Mouse (Mus musculus) T-helper 17 cell (primary cell): ENCODE data around the gene Gtdc1.

Experiments used
- in situ Hi-C, 2 experiments: fragments of 300-600 bp; cut with MboI, MseI; formaldehyde crosslinking; loops; 1 replicate in 1 of 2; 2 replicates in 1 of 2; pipeline ENCODE4 v1.15.1; 2025; ENCODE audit warnings: high pct_unique_total_duplicates in 2 of 2

The Gtdc1 gene

DNA sequence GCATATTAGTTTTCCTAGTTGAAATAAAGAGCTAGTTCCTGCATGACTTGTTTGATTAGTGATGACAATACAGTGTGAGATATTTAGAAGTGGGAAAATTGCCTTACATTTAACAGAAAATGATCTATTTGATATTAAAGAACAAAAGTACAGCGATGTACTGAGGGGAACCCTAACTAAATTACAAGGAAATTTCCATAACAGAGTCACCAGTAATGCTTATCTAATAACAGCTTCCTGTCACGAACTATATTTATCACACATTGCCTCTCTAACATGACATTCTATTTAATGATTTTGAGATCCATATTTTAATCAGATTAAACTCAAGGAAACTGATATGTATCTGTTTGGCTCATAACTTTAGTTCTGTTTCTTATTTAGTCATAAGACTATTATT, 126.1 kb downstream of the Gtdc1 start:
- in situ Hi-C loops = no loop called here

DNA sequence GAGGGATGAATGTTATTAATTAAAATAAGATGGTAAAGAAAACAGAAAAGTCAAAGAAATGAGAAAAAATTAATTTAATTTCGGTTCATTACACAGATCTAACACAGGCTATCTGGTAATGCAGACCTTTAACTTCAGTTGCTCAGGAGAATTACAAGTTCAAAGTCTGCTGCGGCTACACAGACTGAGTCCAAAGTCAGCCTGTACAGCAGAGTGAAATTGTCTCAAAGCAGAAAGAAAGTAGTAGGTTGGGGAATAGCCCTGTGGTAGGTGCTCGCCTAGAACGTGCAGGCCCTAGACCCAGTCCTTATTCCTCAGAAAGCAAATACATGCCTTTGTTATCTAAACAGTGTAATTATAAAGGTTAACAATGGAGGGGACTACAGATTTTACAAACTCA, 135.6 kb downstream of the Gtdc1 start:
- in situ Hi-C loops = no loop called here

- in situ Hi-C loops = no loop called here
These were observed 136.3 kb downstream of the Gtdc1 start for GRCm38 (mm10) chr2:44791134-44791533.

GRCm38 (mm10) chr2:44782746-44783145, 144.7 kb downstream of the Gtdc1 start:
- in situ Hi-C loops = no loop called here

DNA sequence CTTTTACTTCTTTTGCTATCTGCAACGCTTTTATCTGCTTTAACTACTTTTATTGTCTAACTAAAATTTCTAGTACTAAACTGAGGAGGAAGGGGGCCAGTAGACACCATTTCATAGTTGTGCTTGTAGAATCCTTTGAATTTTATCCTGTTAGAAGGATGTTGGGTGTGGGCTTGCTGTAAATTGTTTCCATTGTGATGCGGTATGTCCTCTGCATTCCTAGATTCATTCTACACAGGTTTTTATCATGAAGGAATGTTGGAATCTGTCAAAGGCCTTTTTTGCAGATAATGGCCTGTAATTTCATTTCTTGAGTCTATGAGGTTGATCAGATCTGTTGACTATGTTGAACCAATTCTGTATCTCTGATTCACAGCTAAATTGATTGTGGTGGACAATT, 146.5 kb downstream of the Gtdc1 start:
- in situ Hi-C loops = no loop called here

DNA sequence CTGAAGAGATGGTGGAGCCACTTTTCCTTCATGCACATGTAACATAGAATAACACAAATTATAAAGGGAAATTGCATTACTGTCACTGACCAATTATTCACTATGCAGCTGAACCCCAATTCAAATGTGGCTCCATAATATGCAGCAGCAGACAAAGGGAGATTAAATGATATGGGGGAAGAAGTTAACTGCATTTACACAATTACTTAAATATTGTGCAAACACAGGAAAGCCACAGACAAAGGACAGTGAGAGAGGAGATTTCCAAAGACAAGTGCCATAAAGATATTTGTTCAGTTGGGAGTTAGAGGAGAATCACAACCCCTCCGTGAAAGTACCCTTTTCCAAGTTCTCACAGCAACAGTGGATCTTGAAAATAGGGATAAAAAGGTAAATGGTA, 163.6 kb downstream of the Gtdc1 start:
- in situ Hi-C loops = no loop called here

DNA sequence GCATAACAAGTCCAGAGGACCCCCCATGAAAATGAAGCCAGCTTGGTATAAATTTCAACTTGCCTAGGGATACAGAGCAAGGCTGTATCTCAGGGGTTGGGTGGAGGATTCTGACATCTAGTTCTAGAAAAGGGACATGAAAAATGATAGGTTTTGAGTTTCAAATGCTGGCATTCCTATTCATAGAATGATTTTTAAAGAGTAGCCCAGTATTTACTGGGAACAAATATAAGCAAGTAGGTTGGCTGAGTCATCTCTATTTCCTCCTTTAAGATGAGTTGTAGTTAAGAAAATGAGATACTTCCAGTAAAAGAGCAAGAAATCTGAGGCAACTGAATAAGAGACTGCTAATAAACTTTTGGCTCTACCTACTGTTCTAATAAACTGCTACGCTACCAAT, 190.8 kb downstream of the Gtdc1 start:
- in situ Hi-C loops = loop anchor here in 1 of 2 experiments (5.0 to 25.0 kb wide), 2 partner anchors 91 to 1101 kb away; no protein-coding TSS in a partner anchor

- in situ Hi-C loops = no loop called here
These were observed 206.0 kb downstream of the Gtdc1 start for GRCm38 (mm10) chr2:44721461-44721860.

- in situ Hi-C loops = no loop called here
These were observed 221.4 kb downstream of the Gtdc1 start for GRCm38 (mm10) chr2:44705883-44706615.

DNA sequence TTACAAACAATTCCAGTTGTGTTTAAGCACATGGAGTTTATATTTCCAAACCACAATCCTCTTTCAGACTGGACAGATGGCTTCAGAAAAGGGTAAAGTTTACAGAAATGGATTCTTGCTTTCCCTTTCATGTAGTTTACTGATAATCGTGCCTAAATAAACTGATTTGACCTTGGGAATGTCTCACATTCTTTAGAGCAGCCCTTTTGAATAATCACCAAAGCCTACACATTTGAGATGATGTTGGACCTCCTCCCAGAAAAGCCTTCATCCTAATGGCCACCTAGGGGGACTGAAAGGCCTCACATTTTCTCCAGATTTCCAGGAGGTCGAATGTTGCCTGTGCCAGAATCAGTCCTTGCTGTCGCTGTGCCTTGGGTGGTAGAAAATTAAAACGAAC, 227.2 kb downstream of the Gtdc1 start:
- in situ Hi-C loops = no loop called here

GRCm38 (mm10) chr2:44696441-44696840, 231.0 kb downstream of the Gtdc1 start:
- in situ Hi-C loops = no loop called here

DNA sequence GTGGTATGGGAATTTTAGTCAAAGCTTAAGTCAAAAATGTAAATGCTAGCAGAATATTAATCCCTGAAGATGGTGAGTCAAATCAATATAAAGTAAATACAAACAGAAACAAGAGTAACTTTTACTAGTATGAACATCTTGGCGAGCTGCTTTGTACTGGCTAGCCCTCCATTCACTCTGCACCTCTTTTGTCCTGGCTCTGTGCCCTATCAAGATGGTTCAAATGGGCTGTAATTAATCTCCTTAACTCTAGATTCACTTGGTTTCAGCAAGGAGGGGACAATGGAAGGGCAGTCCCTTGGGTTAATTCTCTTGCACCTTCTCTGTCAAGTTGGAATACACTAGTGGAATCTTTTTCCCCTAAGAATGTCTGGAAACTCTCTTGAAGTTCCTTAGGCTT, 233.6 kb downstream of the Gtdc1 start:
- in situ Hi-C loops = no loop called here

DNA sequence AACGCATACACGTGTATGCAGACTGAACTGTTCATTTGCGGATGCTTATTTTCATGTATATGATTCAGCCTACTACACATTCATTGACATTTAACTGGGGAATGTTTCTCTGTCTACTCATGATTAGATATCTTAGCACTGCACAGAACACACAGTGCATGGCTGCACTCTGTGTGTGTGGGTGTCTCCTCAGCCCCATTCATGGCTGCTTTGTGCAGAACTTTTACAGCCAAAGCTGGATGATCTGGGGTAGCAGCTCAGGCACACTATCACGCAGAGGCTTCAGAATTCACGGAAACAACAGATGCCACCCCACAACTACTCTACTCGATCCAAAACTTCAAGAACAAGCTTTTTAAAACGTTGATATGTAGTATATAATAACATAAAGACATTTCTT, 263.4 kb downstream of the Gtdc1 start:
- in situ Hi-C loops = loop anchor here in 1 of 2 experiments (25.0 kb wide), 1 partner anchor 977 kb away; no protein-coding TSS in a partner anchor

DNA sequence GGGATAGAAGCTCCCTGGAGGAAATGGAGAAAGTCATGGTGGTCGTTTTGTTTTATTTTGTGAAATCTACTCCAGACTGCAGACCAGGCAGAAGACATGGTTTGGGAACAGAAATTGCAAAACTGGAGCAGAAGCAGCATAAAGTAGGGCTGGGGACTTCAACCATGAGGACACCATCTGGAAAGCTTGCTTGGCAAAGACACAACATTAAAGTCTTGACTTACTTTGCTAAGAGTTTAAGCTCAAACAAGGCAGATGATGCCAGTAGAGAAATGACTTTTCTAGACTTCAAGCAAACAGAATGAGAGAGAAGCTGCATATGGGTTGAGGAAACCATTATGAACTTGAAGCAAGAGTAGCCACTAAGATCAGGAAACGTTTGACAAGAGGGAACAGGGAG, 267.6 kb downstream of the Gtdc1 start:
- in situ Hi-C loops = loop anchor here in 1 of 2 experiments (25.0 kb wide), 1 partner anchor 973 kb away; no protein-coding TSS in a partner anchor

- in situ Hi-C loops = loop anchor here in 1 of 2 experiments (25.0 kb wide), 1 partner anchor 972 kb away; no protein-coding TSS in a partner anchor
These were observed 268.4 kb downstream of the Gtdc1 start for GRCm38 (mm10) chr2:44659011-44659410.

DNA sequence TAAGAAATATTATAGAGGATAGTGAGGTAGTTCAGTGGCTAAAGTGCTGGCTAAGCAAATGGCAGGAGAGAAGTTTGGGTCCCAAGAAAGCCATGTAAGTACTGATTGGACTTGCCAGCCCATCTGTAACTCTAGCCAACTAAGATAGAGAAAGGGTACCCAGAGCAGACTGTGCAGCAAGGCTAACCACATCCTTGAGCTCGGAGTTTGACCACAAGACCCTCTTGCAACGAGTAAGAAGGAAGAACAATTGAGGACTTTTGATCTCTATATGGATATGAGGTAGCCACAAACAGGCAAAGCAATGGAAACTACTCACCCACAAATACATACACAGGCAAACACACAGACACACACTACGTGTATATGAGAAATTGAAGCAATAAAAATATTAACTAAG, 278.9 kb downstream of the Gtdc1 start:
- in situ Hi-C loops = no loop called here

DNA sequence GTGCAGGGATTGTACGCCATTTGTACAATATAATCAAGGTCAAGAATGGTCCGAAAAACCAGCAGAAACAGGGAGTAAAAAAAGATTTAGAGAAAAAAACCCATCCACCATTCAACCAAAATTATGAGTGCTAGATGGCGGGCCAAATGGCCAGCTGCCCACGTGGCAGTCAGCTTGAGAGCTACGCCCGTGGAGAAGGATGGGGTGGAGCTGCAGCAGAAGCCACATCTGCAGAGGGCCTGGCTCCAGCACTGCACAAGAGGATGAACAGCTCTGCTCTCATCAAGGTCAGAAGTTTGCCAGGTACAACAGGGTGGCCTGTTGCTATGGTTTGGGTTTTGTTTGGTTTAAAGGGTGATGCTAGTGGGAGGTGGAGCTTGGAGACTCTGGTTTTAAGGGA, 281.1 kb downstream of the Gtdc1 start:
- in situ Hi-C loops = no loop called here

DNA sequence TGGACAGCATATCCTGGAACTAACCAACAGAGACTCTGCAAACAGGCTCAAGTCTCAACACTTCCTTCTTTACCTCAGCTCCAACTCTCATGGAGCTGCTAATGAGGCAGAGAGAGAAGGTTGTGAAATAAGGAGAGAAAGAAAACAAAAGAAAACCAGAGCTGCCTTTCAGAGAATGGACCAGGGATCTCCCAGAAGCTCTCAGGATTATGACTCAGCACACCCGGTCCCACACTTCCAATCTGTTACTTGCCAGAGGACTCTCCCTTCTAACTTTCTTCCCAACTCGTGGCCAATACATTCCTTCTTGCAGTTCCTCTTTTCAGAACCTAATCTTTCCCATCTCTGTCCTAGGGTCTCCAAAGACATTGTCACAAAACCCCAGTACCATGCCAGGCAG, 288.1 kb downstream of the Gtdc1 start:
- in situ Hi-C loops = no loop called here

DNA sequence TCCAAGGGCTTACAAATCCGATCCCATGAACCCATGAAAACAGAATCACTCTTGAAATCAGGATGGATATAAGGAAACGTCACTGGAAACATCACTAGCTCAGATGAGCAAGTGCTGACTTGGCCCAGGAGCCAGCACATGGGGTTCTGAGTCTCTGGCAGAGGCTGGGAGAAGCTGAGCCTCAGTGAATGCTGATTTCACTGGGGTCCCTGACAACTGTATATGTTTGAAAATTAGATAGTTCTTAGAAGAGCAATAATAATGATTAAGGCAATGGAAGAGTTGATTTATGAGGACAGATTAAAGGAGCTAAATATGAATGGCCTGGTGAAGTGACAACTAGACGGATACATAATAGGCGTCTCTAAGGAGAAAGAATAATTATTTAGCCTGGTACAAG, 289.3 kb downstream of the Gtdc1 start:
- in situ Hi-C loops = no loop called here

DNA sequence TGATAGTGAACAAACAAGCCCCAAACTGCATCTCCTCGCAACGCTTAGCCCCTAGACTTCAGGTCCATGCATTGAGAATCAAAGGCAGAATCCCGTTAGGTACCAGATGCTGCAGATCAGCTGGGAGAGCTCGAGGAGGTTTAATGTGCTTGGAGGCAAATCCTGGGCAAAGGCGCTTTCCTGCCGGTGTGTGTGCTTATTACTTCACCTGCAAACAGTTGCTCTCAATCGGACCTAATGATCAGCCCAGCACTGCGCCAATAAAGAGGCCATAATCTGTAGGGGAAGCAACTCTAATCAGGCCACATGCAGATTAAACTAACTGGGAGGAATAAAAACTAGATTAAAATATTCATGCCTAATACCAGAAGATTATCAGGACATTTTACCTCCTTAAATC, 293.5 kb downstream of the Gtdc1 start:
- in situ Hi-C loops = no loop called here

DNA sequence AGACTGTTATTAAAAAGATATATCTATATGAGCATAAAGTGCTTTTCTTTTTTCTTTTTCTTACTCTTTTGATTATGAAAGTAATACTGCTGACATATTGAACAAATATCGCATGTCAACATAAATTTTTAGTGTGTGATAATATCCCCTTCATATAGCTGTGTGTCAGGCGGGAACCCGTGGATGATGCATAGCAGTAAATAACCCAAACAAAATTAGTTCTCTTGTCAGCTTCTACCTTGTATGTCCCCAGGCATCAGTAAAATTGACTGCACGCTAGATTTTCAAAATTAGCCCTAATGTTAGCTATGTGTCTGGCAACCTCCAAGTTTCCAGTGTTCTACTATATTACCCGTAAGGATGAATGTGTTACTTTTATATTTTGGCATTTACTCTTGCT, 294.4 kb downstream of the Gtdc1 start:
- in situ Hi-C loops = no loop called here

GRCm38 (mm10) chr2:44632584-44632983, 294.9 kb downstream of the Gtdc1 start:
- in situ Hi-C loops = no loop called here

GRCm38 (mm10) chr2:44631064-44631463, 296.4 kb downstream of the Gtdc1 start:
- in situ Hi-C loops = no loop called here

DNA sequence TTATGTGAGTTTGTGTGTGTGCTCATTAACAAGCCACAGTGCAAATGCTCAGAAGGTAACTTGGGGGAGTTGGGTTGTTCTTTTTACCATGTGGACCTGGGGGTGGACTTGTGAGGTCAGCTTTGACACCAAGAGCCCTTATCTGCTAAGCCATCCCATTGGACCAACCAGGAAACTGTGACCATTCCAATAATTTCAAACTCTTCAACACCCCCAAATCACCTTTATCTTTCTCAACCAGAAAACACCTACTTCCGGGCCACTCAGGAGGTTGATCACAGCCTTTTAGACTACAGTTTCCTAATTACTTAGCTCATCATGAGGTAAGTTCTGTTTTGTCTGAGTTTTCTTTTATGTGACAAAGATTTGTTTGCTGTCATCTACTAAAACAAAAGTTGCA, 298.7 kb downstream of the Gtdc1 start:
- in situ Hi-C loops = no loop called here
